8 mouse cellular contexts compared by ENCODE assay signal in genomic region chr1:133907949-133908658, GRCm38 (mm10). TPM values are rescaled to one million over a fixed set of nuclear protein-coding genes. Genes with fewer than 3 reads are reported as not detected.
DNase-seq lines count a peak whose midpoint lies in the region; ATAC-seq and TF ChIP-seq lines count a peak whose summit lies in the region.

Gene Optc, minus strand, starts transcription at chr1:133907999.

- no peak for DNase-seq in kidney, adult 9 months
- DNase-seq in spleen, postnatal 10 days (ENCODE audit: low spot score in 2 of 2): no peak

- no peaks in the 10 kb centered on the region for H3K27me3 ChIP-seq in kidney, embryonic 16.5 days (ENCODE audit: insufficient read depth, low read length)
- H3K27me3 ChIP-seq in forebrain, embryonic 13.5 days: peaks cover 23% of the 10 kb centered on the region
- peaks cover 11% of the 10 kb centered on the region for H3K27me3 ChIP-seq in intestine, postnatal 0 days (replicated peaks; ENCODE audit: control insufficient read depth, insufficient read depth, low read length)
- H3K27me3 ChIP-seq in limb, embryonic 15.5 days: peaks cover 9% of the 10 kb centered on the region; the same call in 1 of the 2 replicates
- 0 out of 2 replicates have a peak, but pooled peaks cover 6% of the 10 kb centered on the region for H3K27me3 ChIP-seq in neural tube, embryonic 12.5 days (replicated peaks)

- H3K27ac ChIP-seq in kidney, embryonic 16.5 days (ENCODE audit: low read length): peak within 1 kb of the TSS; percentile 84
- peak within 1 kb of the TSS; percentile 75; the same call in 1 of the 2 replicates for H3K27ac ChIP-seq in brown adipose tissue, adult 24 weeks (replicated peaks; ENCODE audit: low read depth, low read length)
- peak within 1 kb of the TSS; percentile 80 for H3K27ac ChIP-seq in forebrain, embryonic 13.5 days
- H3K27ac ChIP-seq in intestine, postnatal 0 days (ENCODE audit: low read depth, low read length): no peak within 1 kb of the TSS
- peak within 1 kb of the TSS; percentile 74 for H3K27ac ChIP-seq in limb, embryonic 15.5 days
- peak within 1 kb of the TSS; percentile 50; the same call in 1 of the 2 replicates for H3K27ac ChIP-seq in neural tube, embryonic 12.5 days

- H3K9ac ChIP-seq in kidney, embryonic 16.5 days (replicated peaks; ENCODE audit: low read length): peak within 1 kb of the TSS; percentile 71
- H3K9ac ChIP-seq in forebrain, embryonic 13.5 days: peak within 1 kb of the TSS; percentile 69
- H3K9ac ChIP-seq in intestine, postnatal 0 days (ENCODE audit: low read depth, low read length): 0 out of 2 replicates have a peak within 1 kb of the TSS, but pooled peaks have one; percentile 0
- peak within 1 kb of the TSS; percentile 43; the same call in 1 of the 2 replicates for H3K9ac ChIP-seq in limb, embryonic 15.5 days
- H3K9ac ChIP-seq in neural tube, embryonic 12.5 days: peak within 1 kb of the TSS; percentile 36

- H3K9me3 ChIP-seq in kidney, embryonic 16.5 days (ENCODE audit: low read length): no peaks in the 10 kb centered on the region
- no peaks in the 10 kb centered on the region for H3K9me3 ChIP-seq in forebrain, embryonic 13.5 days (replicated peaks)
- no peaks in the 10 kb centered on the region for H3K9me3 ChIP-seq in intestine, postnatal 0 days (ENCODE audit: control insufficient read depth)
- no peaks in the 10 kb centered on the region for H3K9me3 ChIP-seq in limb, embryonic 15.5 days
- no peaks in the 10 kb centered on the region for H3K9me3 ChIP-seq in neural tube, embryonic 12.5 days

- 5% methylated on average over 27 of the region's 30 CpGs for WGBS in kidney, embryonic 16.5 days
- WGBS in forebrain, embryonic 13.5 days: 1% methylated on average over 27 of the region's 30 CpGs
- WGBS in intestine, postnatal 0 days: 7% methylated on average over 30 of the region's 30 CpGs
- 4% methylated on average over 30 of the region's 30 CpGs for WGBS in limb, embryonic 15.5 days
- WGBS in neural tube, embryonic 12.5 days: 2% methylated on average over 30 of the region's 30 CpGs

- peaks cover 18% of the 10 kb centered on the region for H3K4me1 ChIP-seq in kidney, embryonic 16.5 days (ENCODE audit: insufficient read depth, low read length)
- peaks cover 9% of the 10 kb centered on the region for H3K4me1 ChIP-seq in brown adipose tissue, adult 24 weeks (ENCODE audit: control insufficient read depth, insufficient read depth, insufficient read length, low read length)
- H3K4me1 ChIP-seq in forebrain, embryonic 13.5 days: peaks cover 35% of the 10 kb centered on the region
- 0 out of 2 replicates have a peak, but pooled peaks cover 6% of the 10 kb centered on the region for H3K4me1 ChIP-seq in intestine, postnatal 0 days (replicated peaks; ENCODE audit: control insufficient read depth, insufficient read depth, low read length)
- H3K4me1 ChIP-seq in limb, embryonic 15.5 days: peaks cover 32% of the 10 kb centered on the region
- H3K4me1 ChIP-seq in neural tube, embryonic 12.5 days: peaks cover 28% of the 10 kb centered on the region

- H3K4me2 ChIP-seq in kidney, embryonic 16.5 days (replicated peaks; ENCODE audit: low read depth, low read length): peak within 1 kb of the TSS; percentile 89
- H3K4me2 ChIP-seq in forebrain, embryonic 13.5 days: peak within 1 kb of the TSS; percentile 86
- peak within 1 kb of the TSS; percentile 63 for H3K4me2 ChIP-seq in intestine, postnatal 0 days (replicated peaks; ENCODE audit: low read depth)
- peak within 1 kb of the TSS; percentile 92 for H3K4me2 ChIP-seq in limb, embryonic 15.5 days
- H3K4me2 ChIP-seq in neural tube, embryonic 12.5 days (replicated peaks): peak within 1 kb of the TSS; percentile 83

- H3K4me3 ChIP-seq in kidney, embryonic 16.5 days (ENCODE audit: low read length): peak within 1 kb of the TSS; percentile 48
- H3K4me3 ChIP-seq in brown adipose tissue, adult 24 weeks (ENCODE audit: insufficient read depth, low read depth, low read length): peak within 1 kb of the TSS; percentile 49
- peak within 1 kb of the TSS; percentile 40 for H3K4me3 ChIP-seq in forebrain, embryonic 13.5 days
- H3K4me3 ChIP-seq in intestine, postnatal 0 days (ENCODE audit: low read depth, low read length): peak within 1 kb of the TSS; percentile 29
- H3K4me3 ChIP-seq in limb, embryonic 15.5 days: peak within 1 kb of the TSS; percentile 41
- peak within 1 kb of the TSS; percentile 37 for H3K4me3 ChIP-seq in neural tube, embryonic 12.5 days

- ATAC-seq in kidney, embryonic 16.5 days (ENCODE audit: low FRiP score, low TSS enrichment): peak; percentile 76
- ATAC-seq in forebrain, embryonic 13.5 days: peak; percentile 92
- ATAC-seq in intestine, postnatal 0 days: peak; percentile 39; the same call in 1 of the 2 replicates
- peak; percentile 66; the same call in 1 of the 2 replicates for ATAC-seq in limb, embryonic 15.5 days (ENCODE audit: insufficient number of reproducible peaks, low FRiP score, low TSS enrichment, low read depth)
- ATAC-seq in neural tube, embryonic 12.5 days (ENCODE audit: low FRiP score, low read depth): peak; percentile 77

- no peak for TF ChIP-seq CTCF in intestine, postnatal 0 days (IDR thresholded peaks at IDR 0.05; ENCODE audit: low read depth)

- H3K36me3 ChIP-seq in kidney, embryonic 16.5 days (ENCODE audit: insufficient read depth, low read length): no peaks in the 10 kb centered on the region
- no peaks in the 10 kb centered on the region for H3K36me3 ChIP-seq in forebrain, embryonic 13.5 days (ENCODE audit: poor library complexity, severe bottlenecking)
- H3K36me3 ChIP-seq in intestine, postnatal 0 days (ENCODE audit: control insufficient read depth, insufficient read depth): no peaks in the 10 kb centered on the region
- no peaks in the 10 kb centered on the region for H3K36me3 ChIP-seq in limb, embryonic 15.5 days
- no peaks in the 10 kb centered on the region for H3K36me3 ChIP-seq in neural tube, embryonic 12.5 days

RNA-seq across cellular contexts. Expression of gene Optc, which starts in this region (rescaled TPM):
- 0.18 and 0.47 TPM in 2 replicates for polyA plus RNA-seq in kidney, embryonic 16.5 days (2015; fragmentation: Nextera tagmentation; extraction: Ambion mirVana)
- not detected in 2 replicates for polyA plus RNA-seq in brown adipose tissue, adult 24 weeks (2012; ENCODE audit: insufficient read depth, insufficient read length, missing spikeins)
- 2.3 and 3.3 TPM in 2 replicates for polyA plus RNA-seq in forebrain, embryonic 13.5 days (2015; fragmentation: Nextera tagmentation; extraction: Ambion mirVana)
- 0.82 and 0.94 TPM in 2 replicates for polyA plus RNA-seq in intestine, postnatal 0 days (2015; fragmentation: Nextera tagmentation; extraction: Ambion mirVana)
- 0.71 and 0.83 TPM in 2 replicates for polyA plus RNA-seq in limb, embryonic 15.5 days (2015; fragmentation: Nextera tagmentation; extraction: Ambion mirVana)
- polyA plus RNA-seq in neural tube, embryonic 12.5 days (2016; fragmentation: Nextera tagmentation; extraction: Ambion mirVana): 2.1 and 2.9 TPM in 2 replicates

Comparison
In these comparisons a context has a peak if more than half of its experiments do, and no peak if none do; other contexts are left out.
1. Peak in ATAC-seq, H3K4me3 ChIP-seq, H3K27ac ChIP-seq, H3K9ac ChIP-seq and H3K4me2 ChIP-seq in kidney, embryonic 16.5 days; RNA of the gene not detected or under 1 TPM.
2. Peak in ATAC-seq, H3K4me3 ChIP-seq, H3K9ac ChIP-seq and H3K4me2 ChIP-seq in intestine, postnatal 0 days; RNA of the gene not detected or under 1 TPM.
3. Peak in ATAC-seq, H3K4me3 ChIP-seq, H3K27ac ChIP-seq, H3K9ac ChIP-seq and H3K4me2 ChIP-seq in limb, embryonic 15.5 days; RNA of the gene not detected or under 1 TPM.
4. ATAC-seq: peak in every context shown above with its lines; median percentile 92 in forebrain, embryonic 13.5 days; 77 in neural tube, embryonic 12.5 days; 76 in kidney, embryonic 16.5 days; 66 in limb, embryonic 15.5 days; 39 in intestine, postnatal 0 days.
5. H3K9ac ChIP-seq: peak in every context shown above with its lines; median percentile 71 in kidney, embryonic 16.5 days; 69 in forebrain, embryonic 13.5 days; 43 in limb, embryonic 15.5 days; 36 in neural tube, embryonic 12.5 days; 0 in intestine, postnatal 0 days.